9 mouse cellular contexts compared by ENCODE assay signal in the genomic region with DNA sequence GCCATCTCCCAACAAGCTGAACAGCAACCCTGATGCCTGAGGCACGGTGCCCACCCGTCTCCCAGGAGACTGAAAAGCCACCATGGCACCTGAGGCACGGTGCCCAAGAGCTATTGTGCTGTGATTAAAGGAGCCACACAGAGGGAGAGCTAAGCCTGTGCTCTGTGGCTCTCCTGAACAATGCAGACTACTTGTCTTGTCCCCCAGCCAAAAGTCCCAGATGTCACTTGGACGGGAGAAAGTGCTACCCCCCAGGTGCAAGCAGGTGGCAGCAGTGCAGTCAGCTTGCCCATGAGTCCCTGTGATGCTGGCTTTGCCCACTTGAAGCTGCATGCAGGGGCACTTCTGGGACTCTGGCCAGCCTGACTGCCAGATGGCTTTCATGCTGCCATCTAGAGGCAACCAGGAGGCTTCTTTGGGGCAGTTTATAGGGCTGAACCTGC. TPM values are rescaled to one million over a fixed set of nuclear protein-coding genes. Genes with fewer than 3 reads are reported as not detected.
A peak's percentile ranks its signal among the peaks of the same experiment; 100 is the strongest.
DNase-seq lines count a peak whose midpoint lies in the region; ATAC-seq and TF ChIP-seq lines count a peak whose summit lies in the region.
"Had no signal": no experiment of that assay in that cellular context is flagged by ENCODE, and none has a peak within 500 bp of the region (broad histone marks: within the 10 kb centered on the region; RNA-seq: fewer than 3 reads in every experiment).

No protein-coding gene starts in this region.

- H3K4me1 ChIP-seq in forebrain, embryonic 14.5 days (ENCODE audit: control insufficient read depth, insufficient read depth, low read length) = peaks cover 14% of the 10 kb centered on the region
- H3K4me1 ChIP-seq in forebrain, embryonic 11.5 days (replicated peaks; ENCODE audit: control insufficient read depth, insufficient read depth, low read length) = peaks cover 3% of the 10 kb centered on the region; the same call in 1 of the 2 replicates
- peaks cover 32% of the 10 kb centered on the region for H3K4me1 ChIP-seq in hindbrain, embryonic 14.5 days (replicated peaks; ENCODE audit: control insufficient read depth, insufficient read depth, low read length)
- peaks cover 9% of the 10 kb centered on the region; the same call in 1 of the 2 replicates for H3K4me1 ChIP-seq in midbrain, postnatal 0 days (ENCODE audit: insufficient read depth, low read length)
- H3K4me1 ChIP-seq in thymus, adult 2 months (replicated peaks; ENCODE audit: control insufficient read depth, insufficient read depth, low read length) = no peaks in the 10 kb centered on the region; the same call in 1 of the 2 replicates

- no peak overlapping the region for H3K9ac ChIP-seq in forebrain, embryonic 14.5 days (ENCODE audit: low read length)
- no peak overlapping the region for H3K9ac ChIP-seq in forebrain, embryonic 11.5 days (ENCODE audit: low read length)
- no peak overlapping the region for H3K9ac ChIP-seq in hindbrain, embryonic 14.5 days
- 0 out of 2 replicates have a peak overlapping the region, but pooled peaks have one; percentile 25 for H3K9ac ChIP-seq in midbrain, postnatal 0 days (replicated peaks; ENCODE audit: low read length, poor library complexity, severe bottlenecking)

- TF ChIP-seq CTCF in midbrain, postnatal 0 days (IDR thresholded peaks at IDR 0.05) = peak; percentile 63
- no peak for TF ChIP-seq CTCF in thymus, adult 2 months (IDR thresholded peaks at IDR 0.05; ENCODE audit: borderline replicate concordance, control insufficient read depth, extremely low read depth, insufficient read depth, low read length, poor library complexity)

- no peaks in the 10 kb centered on the region; the same call in 1 of the 2 replicates for H3K27me3 ChIP-seq in forebrain, embryonic 14.5 days (replicated peaks; ENCODE audit: control insufficient read depth, insufficient read depth, low read length)
- H3K27me3 ChIP-seq in forebrain, embryonic 11.5 days (ENCODE audit: control insufficient read depth, insufficient read depth, low read length) = peaks cover 5% of the 10 kb centered on the region; the same call in 1 of the 2 replicates
- peaks cover 6% of the 10 kb centered on the region; the same call in 1 of the 2 replicates for H3K27me3 ChIP-seq in hindbrain, embryonic 14.5 days (ENCODE audit: control insufficient read depth, insufficient read depth, low read length)
- no peaks in the 10 kb centered on the region for H3K27me3 ChIP-seq in midbrain, postnatal 0 days (ENCODE audit: insufficient read depth, low read length)
- no peaks in the 10 kb centered on the region for H3K27me3 ChIP-seq in thymus, adult 2 months (ENCODE audit: control insufficient read depth, insufficient read depth, low read length)

- 6% methylated on average over 4 of the region's 4 CpGs for WGBS in forebrain, embryonic 14.5 days
- WGBS in forebrain, embryonic 11.5 days = 14% methylated on average over 4 of the region's 4 CpGs
- 8% methylated on average over 4 of the region's 4 CpGs for WGBS in hindbrain, embryonic 14.5 days
- WGBS in midbrain, postnatal 0 days = 11% methylated on average over 4 of the region's 4 CpGs
- 43% methylated on average over 4 of the region's 4 CpGs for WGBS in thymus, adult 2 months

- peaks cover 19% of the 10 kb centered on the region for H3K36me3 ChIP-seq in forebrain, embryonic 14.5 days (ENCODE audit: control insufficient read depth, insufficient read depth, low read length)
- no peaks in the 10 kb centered on the region for H3K36me3 ChIP-seq in forebrain, embryonic 11.5 days (ENCODE audit: control insufficient read depth, insufficient read depth, low read length)
- H3K36me3 ChIP-seq in hindbrain, embryonic 14.5 days (replicated peaks; ENCODE audit: control insufficient read depth, insufficient read depth) = peaks cover 28% of the 10 kb centered on the region
- H3K36me3 ChIP-seq in midbrain, postnatal 0 days (ENCODE audit: insufficient read depth, low read length) = peaks cover 24% of the 10 kb centered on the region
- no peaks in the 10 kb centered on the region for H3K36me3 ChIP-seq in thymus, adult 2 months (ENCODE audit: control insufficient read depth, insufficient read depth, low read length)

- H3K4me2 ChIP-seq in forebrain, embryonic 14.5 days (ENCODE audit: low read length) = no peak overlapping the region
- H3K4me2 ChIP-seq in forebrain, embryonic 11.5 days (ENCODE audit: low read depth, low read length, severe bottlenecking) = no peak overlapping the region
- no peak overlapping the region for H3K4me2 ChIP-seq in hindbrain, embryonic 14.5 days (replicated peaks)
- H3K4me2 ChIP-seq in midbrain, postnatal 0 days (ENCODE audit: low read depth, low read length, poor library complexity, severe bottlenecking) = no peak overlapping the region

- H3K4me3 ChIP-seq in forebrain, embryonic 14.5 days (ENCODE audit: low read depth, low read length) = no peak overlapping the region
- no peak overlapping the region for H3K4me3 ChIP-seq in forebrain, embryonic 11.5 days (ENCODE audit: low read depth, low read length)
- H3K4me3 ChIP-seq in hindbrain, embryonic 14.5 days (replicated peaks; ENCODE audit: low read length) = no peak overlapping the region
- no peak overlapping the region for H3K4me3 ChIP-seq in midbrain, postnatal 0 days (ENCODE audit: low read depth, low read length)
- H3K4me3 ChIP-seq in thymus, adult 2 months (ENCODE audit: control insufficient read depth, insufficient read depth, low read length) = no peak overlapping the region

- H3K9me3 ChIP-seq in forebrain, embryonic 14.5 days (replicated peaks; ENCODE audit: control insufficient read depth, low read length) = no peaks in the 10 kb centered on the region
- no peaks in the 10 kb centered on the region for H3K9me3 ChIP-seq in forebrain, embryonic 11.5 days (ENCODE audit: control insufficient read depth, low read length)
- H3K9me3 ChIP-seq in hindbrain, embryonic 14.5 days (ENCODE audit: control insufficient read depth, low read length) = no peaks in the 10 kb centered on the region
- H3K9me3 ChIP-seq in midbrain, postnatal 0 days (ENCODE audit: low read length) = no peaks in the 10 kb centered on the region

- TF ChIP-seq POLR2A in thymus, adult 2 months (IDR thresholded peaks at IDR 0.05; ENCODE audit: control insufficient read depth, extremely low read depth, insufficient read depth, low read length, poor library complexity) = no peak

- no peak overlapping the region for H3K27ac ChIP-seq in forebrain, embryonic 14.5 days (ENCODE audit: low read depth, low read length)
- H3K27ac ChIP-seq in forebrain, embryonic 11.5 days (ENCODE audit: low read depth, low read length) = no peak overlapping the region
- no peak overlapping the region for H3K27ac ChIP-seq in hindbrain, embryonic 14.5 days
- no peak overlapping the region for H3K27ac ChIP-seq in midbrain, postnatal 0 days (ENCODE audit: low read depth, low read length)
- H3K27ac ChIP-seq in thymus, adult 2 months (ENCODE audit: control insufficient read depth, insufficient read depth, low read length) = no peak overlapping the region
- H3K27ac ChIP-seq: macrophage had no signal

- peak; percentile 92 for DNase-seq in forebrain, embryonic 14.5 days (ENCODE audit: low spot score)
- no peak for DNase-seq in forebrain, embryonic 11.5 days (ENCODE audit: low spot score)
- peak; percentile 100 for DNase-seq in brain, adult 2 months (ENCODE audit: low read depth, low spot score)
- DNase-seq in hindbrain, embryonic 14.5 days (ENCODE audit: low spot score) = peak; percentile 79
- peak; percentile 96 for DNase-seq in midbrain, postnatal 0 days (ENCODE audit: low spot score)
- DNase-seq in thymus, adult 2 months = no peak
- DNase-seq in lung, postnatal 4 days = no peak
- no peak for DNase-seq in thymus, postnatal 14 days

- ATAC-seq in forebrain, embryonic 14.5 days = peak; percentile 77
- ATAC-seq in forebrain, embryonic 11.5 days (replicated peaks; ENCODE audit: low FRiP score) = no peak
- peak; percentile 83 for ATAC-seq in hindbrain, embryonic 14.5 days (ENCODE audit: low FRiP score)
- ATAC-seq in midbrain, postnatal 0 days (ENCODE audit: low FRiP score) = peak; percentile 55

RNA-seq across cellular contexts. Expression of gene Amer3, which starts 4.4 kb away (rescaled TPM):
- polyA plus RNA-seq in forebrain, embryonic 14.5 days (2014; fragmentation: Nextera tagmentation; extraction: Ambion mirVana) = 19.1 and 27.3 TPM in 2 replicates
- polyA plus RNA-seq in forebrain, embryonic 11.5 days (2014; fragmentation: Nextera tagmentation; extraction: Ambion mirVana) = 3.4 and 3.8 TPM in 2 replicates
- polyA plus RNA-seq in hindbrain, embryonic 14.5 days (2014; fragmentation: Nextera tagmentation; extraction: Ambion mirVana) = 29.7 and 32.1 TPM in 2 replicates
- 62.3 and 67.5 TPM in 2 replicates for total RNA-seq in midbrain, postnatal 0 days (2014; rRNA removed)
- polyA plus RNA-seq in midbrain, postnatal 0 days (2015; fragmentation: Nextera tagmentation; extraction: Ambion mirVana) = 23.6 and 25.3 TPM in 2 replicates
- not detected in 2 replicates for polyA plus RNA-seq in thymus, adult 2 months (2012; rRNA removed)
- polyA plus RNA-seq: macrophage had no signal

RNA-seq across cellular contexts. Expression of gene Prss40, which starts 23.1 kb away (rescaled TPM):
- polyA plus RNA-seq in forebrain, embryonic 14.5 days (2014; fragmentation: Nextera tagmentation; extraction: Ambion mirVana) = not detected in 2 replicates
- polyA plus RNA-seq in forebrain, embryonic 11.5 days (2014; fragmentation: Nextera tagmentation; extraction: Ambion mirVana) = not detected in 2 replicates
- not detected in 2 replicates for polyA plus RNA-seq in hindbrain, embryonic 14.5 days (2014; fragmentation: Nextera tagmentation; extraction: Ambion mirVana)
- not detected in 2 replicates for total RNA-seq in midbrain, postnatal 0 days (2014; rRNA removed)
- 0.18 and 0.19 TPM in 2 replicates for polyA plus RNA-seq in midbrain, postnatal 0 days (2015; fragmentation: Nextera tagmentation; extraction: Ambion mirVana)
- polyA plus RNA-seq in thymus, adult 2 months (2012; rRNA removed) = not detected in 2 replicates
- polyA plus RNA-seq: macrophage had no signal

RNA-seq across cellular contexts. Expression of gene Cfc1, which starts 48.4 kb away (rescaled TPM):
- 0.17 TPM in 1 of 2 replicates, not detected in the other for polyA plus RNA-seq in forebrain, embryonic 14.5 days (2014; fragmentation: Nextera tagmentation; extraction: Ambion mirVana)
- polyA plus RNA-seq in forebrain, embryonic 11.5 days (2014; fragmentation: Nextera tagmentation; extraction: Ambion mirVana) = not detected in 2 replicates
- 0.19 and 0.20 TPM in 2 replicates for polyA plus RNA-seq in hindbrain, embryonic 14.5 days (2014; fragmentation: Nextera tagmentation; extraction: Ambion mirVana)
- total RNA-seq in midbrain, postnatal 0 days (2014; rRNA removed) = not detected in 2 replicates
- 0.44 and 1.2 TPM in 2 replicates for polyA plus RNA-seq in midbrain, postnatal 0 days (2015; fragmentation: Nextera tagmentation; extraction: Ambion mirVana)
- 0.20 TPM in 1 of 2 replicates, not detected in the other for polyA plus RNA-seq in thymus, adult 2 months (2012; rRNA removed)
- polyA plus RNA-seq: macrophage had no signal

Comparison
In these comparisons a context has a peak if more than half of its experiments do, and no peak if none do; other contexts are left out.
1. DNase-seq: peak in forebrain, embryonic 14.5 days (single experiment), brain, adult 2 months (single experiment), hindbrain, embryonic 14.5 days (single experiment) and midbrain, postnatal 0 days (single experiment); none in forebrain, embryonic 11.5 days (single experiment), thymus, adult 2 months (single experiment), lung, postnatal 4 days (0 of 2) and thymus, postnatal 14 days (single experiment).